Mouse (Mus musculus): Measurements from ENCODE around the gene Yif1b. TPM values are rescaled to one million over a fixed set of nuclear protein-coding genes. Genes with fewer than 3 reads are reported as not detected.

The Yif1b gene
- total RNA-seq, 1 experiment from 2014 or later = 5.2 TPM

- ATAC-seq (ENCODE audit: extremely low read depth, insufficient number of reproducible peaks, low FRiP score, poor library complexity, severe bottlenecking) = no peak
Observed at GRCm38 (mm10) chr7:29293131-29294065, 55.3 kb downstream of the Yif1b start.

GRCm38 (mm10) chr7:29294111-29294761 is 56.1 kb downstream of the Yif1b start:
- no peak for ATAC-seq (ENCODE audit: extremely low read depth, insufficient number of reproducible peaks, low FRiP score, poor library complexity, severe bottlenecking)

GRCm38 (mm10) chr7:29295861-29296647 is 57.9 kb downstream of the Yif1b start:
- ATAC-seq (ENCODE audit: extremely low read depth, insufficient number of reproducible peaks, low FRiP score, poor library complexity, severe bottlenecking) = no peak

- peak; percentile 71; the same call in 1 of the 2 replicates for ATAC-seq (ENCODE audit: extremely low read depth, insufficient number of reproducible peaks, low FRiP score, poor library complexity, severe bottlenecking)
Observed at GRCm38 (mm10) chr7:29296998-29297397, 58.9 kb downstream of the Yif1b start.

Other genes starting within 250 kb of the Yif1b start
- 0.61 and 1.0 TPM in 2 replicates for gene Ryr1, start 113.2 kb upstream of the Yif1b start, total RNA-seq (2017)
- gene Rasgrp4, start 103.5 kb upstream of the Yif1b start, total RNA-seq (2017) = 108 and 138 TPM in 2 replicates
- 23.3 and 26.8 TPM in 2 replicates for gene Fam98c, start 82.1 kb upstream of the Yif1b start, total RNA-seq (2017)
- 0.47 TPM in 1 of 2 replicates, not detected in the other for gene Ggn, start 68.1 kb upstream of the Yif1b start, total RNA-seq (2017)
- gene Spred3, start 67.9 kb upstream of the Yif1b start, total RNA-seq (2017) = 0.58 and 0.98 TPM in 2 replicates
- gene Psmd8, start 57.6 kb upstream of the Yif1b start, total RNA-seq (2017) = 122 and 123 TPM in 2 replicates
- gene Catsperg1, start 24.3 kb upstream of the Yif1b start, total RNA-seq (2017) = 0.98 and 3.6 TPM in 2 replicates
- 1.7 and 3.7 TPM in 2 replicates for gene Kcnk6, start 5.8 kb upstream of the Yif1b start, total RNA-seq (2017)
- 2.4 and 2.8 TPM in 2 replicates for gene 2200002D01Rik, start 10.1 kb downstream of the Yif1b start, total RNA-seq (2017)
- 14.1 and 14.3 TPM in 2 replicates for gene Spint2, start 43.6 kb downstream of the Yif1b start, total RNA-seq (2017)
- not detected in 2 replicates for gene Ppp1r14a, start 51.0 kb downstream of the Yif1b start, total RNA-seq (2017)
- gene Dpf1, start 65.6 kb downstream of the Yif1b start, total RNA-seq (2017) = not detected in 2 replicates

Data from neutrophil, adult 5-6 weeks (primary cell).